Mouse (Mus musculus): ENCODE measurements at regions not wholly inside any gene's neighbourhood (a gene's known extent, or its start where the extent isn't known, plus 50 kb on each side); places are given as distances from the start of the nearest gene placed in this dataset.
"Not testable (repeated sequence)": the region's sequence is repeated elsewhere in the genome, so short reads cannot be mapped to it uniquely, and the experiment has no call there.

DNA sequence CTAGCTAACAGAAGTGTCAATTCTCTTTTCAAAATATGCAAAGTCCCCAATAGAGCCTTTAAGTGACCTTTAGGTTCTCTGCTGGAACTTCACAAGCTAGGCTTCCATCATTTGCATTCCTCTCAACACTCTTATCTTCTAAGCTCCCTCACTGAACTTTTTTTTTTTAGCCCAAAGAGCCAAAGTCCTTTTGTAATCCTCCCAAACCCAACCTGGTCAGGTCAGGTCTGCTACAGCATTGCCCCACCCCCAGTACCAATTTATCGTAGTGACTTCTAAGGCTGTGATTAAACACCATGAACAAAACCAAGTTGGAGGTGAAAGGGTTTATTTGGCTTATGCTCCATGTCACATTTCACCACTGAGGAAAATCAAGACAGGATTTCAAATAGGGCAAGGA lies 79.7 kb upstream of the Arhgap42 start:
- in situ Hi-C loops (cut with MboI; ENCODE audit: low sequenced_read_pairs in 2 of 2, unreplicated experiment in 2 of 2) = no loop called here
- no peak overlapping the region for H3K4me3 ChIP-seq (ENCODE audit: insufficient read depth in 1 of 2, low read depth in 1 of 2, low read length in 2 of 2, poor library complexity in 1 of 2, severe bottlenecking in 1 of 2)
- no peak for DNase-seq (ENCODE audit: low read depth, low spot score)
- H3K4me1 ChIP-seq (ENCODE audit: control insufficient read depth in 2 of 2, insufficient read depth in 2 of 2, low read length in 2 of 2, poor library complexity in 1 of 2) = 0 out of 4 replicates have a peak, but pooled peaks cover 0 to 1% of the 10 kb centered on the region in 2 experiments
- TF ChIP-seq ZC3H11A (IDR thresholded peaks at IDR 0.05; ENCODE audit: borderline replicate concordance, low read depth, low read length) (no peak), ZNF384 (IDR thresholded peaks at IDR 0.05; ENCODE audit: low read depth, low read length) (no peak), CHD2 (IDR thresholded peaks at IDR 0.05; ENCODE audit: low read depth, low read length) (no peak), MAFK (IDR thresholded peaks at IDR 0.05; ENCODE audit: insufficient read depth, low read depth, low read length) (no peak), HCFC1 (IDR thresholded peaks at IDR 0.05; ENCODE audit: borderline replicate concordance, insufficient read depth, low read length) (no peak)
- H3K36me3 ChIP-seq (ENCODE audit: control insufficient read depth, insufficient read depth, low read length, poor library complexity, severe bottlenecking) = no peaks in the 10 kb centered on the region
- no peak overlapping the region for H3K27ac ChIP-seq (ENCODE audit: insufficient read depth, low read depth, low read length, poor library complexity, severe bottlenecking)
- H3K9me3 ChIP-seq (ENCODE audit: control insufficient read depth, insufficient read depth, low read depth, low read length) = no peaks in the 10 kb centered on the region
- H3K9ac ChIP-seq (ENCODE audit: insufficient read depth, low read depth, low read length, poor library complexity, severe bottlenecking) = no peak overlapping the region

GRCm38 (mm10) chr9:9316021-9316420 lies 77.1 kb upstream of the Arhgap42 start:
- no peak overlapping the region for H3K27ac ChIP-seq (ENCODE audit: insufficient read depth, low read depth, low read length, poor library complexity, severe bottlenecking)

DNA sequence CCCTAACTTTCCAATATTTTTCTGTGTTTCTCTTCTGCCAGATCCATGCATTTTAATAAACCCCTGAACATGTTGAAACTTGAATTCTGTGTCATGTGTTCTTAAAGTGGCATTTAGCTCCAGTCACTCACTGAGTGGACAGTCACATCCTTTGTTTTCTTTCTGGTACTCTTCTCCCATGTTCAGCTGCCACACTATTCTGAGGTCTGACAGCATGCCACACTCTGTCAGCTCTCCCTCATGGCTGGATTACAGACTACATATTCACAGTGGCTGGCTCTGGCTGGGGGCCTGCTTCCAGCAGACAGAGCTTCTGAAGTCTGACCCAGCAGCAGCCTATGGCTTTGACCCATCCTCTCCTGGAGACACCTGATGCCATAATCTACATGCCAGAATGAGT lies 73.4 kb upstream of the Arhgap42 start:
- TF ChIP-seq ZC3H11A (IDR thresholded peaks at IDR 0.05; ENCODE audit: borderline replicate concordance, low read depth, low read length) (no peak), ZNF384 (IDR thresholded peaks at IDR 0.05; ENCODE audit: low read depth, low read length) (no peak)
- Histone ChIP-seq H3K27ac (ENCODE audit: insufficient read depth, low read depth, low read length, poor library complexity, severe bottlenecking) (no peak overlapping the region), H3K9ac (ENCODE audit: insufficient read depth, low read depth, low read length, poor library complexity, severe bottlenecking) (no peak overlapping the region), H3K36me3 (ENCODE audit: control insufficient read depth, insufficient read depth, low read length, poor library complexity, severe bottlenecking) (no peaks in the 10 kb centered on the region), H3K9me3 (ENCODE audit: control insufficient read depth, insufficient read depth, low read depth, low read length) (no peaks in the 10 kb centered on the region), H3K4me3 (ENCODE audit: insufficient read depth in 1 of 2, low read depth in 1 of 2, low read length in 2 of 2, poor library complexity in 1 of 2, severe bottlenecking in 1 of 2) (no peak overlapping the region), H3K4me1 (ENCODE audit: control insufficient read depth in 2 of 2, insufficient read depth in 2 of 2, low read length in 2 of 2, poor library complexity in 1 of 2) (peaks cover 3 to 7% of the 10 kb centered on the region in 2 experiments)
- no peak for DNase-seq (ENCODE audit: low read depth, low spot score)
- in situ Hi-C loops (cut with MboI; ENCODE audit: low sequenced_read_pairs in 2 of 2, unreplicated experiment in 2 of 2) = no loop called here

More at GRCm38 (mm10) chr9:9316021-9316420, 77.1 kb upstream of the Arhgap42 start:
- peaks cover 3 to 6% of the 10 kb centered on the region in 2 experiments for H3K4me1 ChIP-seq (ENCODE audit: control insufficient read depth in 2 of 2, insufficient read depth in 2 of 2, low read length in 2 of 2, poor library complexity in 1 of 2)
- TF ChIP-seq MAFK (IDR thresholded peaks at IDR 0.05; ENCODE audit: insufficient read depth, low read depth, low read length) = no peak
- TF ChIP-seq HCFC1 (IDR thresholded peaks at IDR 0.05; ENCODE audit: borderline replicate concordance, insufficient read depth, low read length) = no peak
- no peak for TF ChIP-seq ZNF384 (IDR thresholded peaks at IDR 0.05; ENCODE audit: low read depth, low read length)
- TF ChIP-seq CHD2 (IDR thresholded peaks at IDR 0.05; ENCODE audit: low read depth, low read length) = no peak
- TF ChIP-seq ZC3H11A (IDR thresholded peaks at IDR 0.05; ENCODE audit: borderline replicate concordance, low read depth, low read length) = no peak
- no peak for DNase-seq (ENCODE audit: low read depth, low spot score)
- in situ Hi-C loops (cut with MboI; ENCODE audit: low sequenced_read_pairs in 2 of 2, unreplicated experiment in 2 of 2) = no loop called here
- H3K36me3 ChIP-seq (ENCODE audit: control insufficient read depth, insufficient read depth, low read length, poor library complexity, severe bottlenecking) = no peaks in the 10 kb centered on the region
- no peaks in the 10 kb centered on the region for H3K9me3 ChIP-seq (ENCODE audit: control insufficient read depth, insufficient read depth, low read depth, low read length)
- H3K4me3 ChIP-seq (ENCODE audit: insufficient read depth in 1 of 2, low read depth in 1 of 2, low read length in 2 of 2, poor library complexity in 1 of 2, severe bottlenecking in 1 of 2) = no peak overlapping the region
- H3K9ac ChIP-seq (ENCODE audit: insufficient read depth, low read depth, low read length, poor library complexity, severe bottlenecking) = no peak overlapping the region

- Histone ChIP-seq H3K27ac (ENCODE audit: insufficient read depth, low read depth, low read length, poor library complexity, severe bottlenecking) (no peak overlapping the region), H3K9me3 (ENCODE audit: control insufficient read depth, insufficient read depth, low read depth, low read length) (no peaks in the 10 kb centered on the region), H3K9ac (ENCODE audit: insufficient read depth, low read depth, low read length, poor library complexity, severe bottlenecking) (no peak overlapping the region), H3K36me3 (ENCODE audit: control insufficient read depth, insufficient read depth, low read length, poor library complexity, severe bottlenecking) (no peaks in the 10 kb centered on the region), H3K4me3 (ENCODE audit: insufficient read depth in 1 of 2, low read depth in 1 of 2, low read length in 2 of 2, poor library complexity in 1 of 2, severe bottlenecking in 1 of 2) (no peak overlapping the region), H3K4me1 (ENCODE audit: control insufficient read depth in 2 of 2, insufficient read depth in 2 of 2, low read length in 2 of 2, poor library complexity in 1 of 2) (peaks cover 3 to 7% of the 10 kb centered on the region in 2 experiments)
- no peak for DNase-seq (ENCODE audit: low read depth, low spot score)
- in situ Hi-C loops (cut with MboI; ENCODE audit: low sequenced_read_pairs in 2 of 2, unreplicated experiment in 2 of 2) = no loop called here
- TF ChIP-seq HCFC1 (IDR thresholded peaks at IDR 0.05; ENCODE audit: borderline replicate concordance, insufficient read depth, low read length) (no peak), ZNF384 (IDR thresholded peaks at IDR 0.05; ENCODE audit: low read depth, low read length) (no peak), CHD2 (IDR thresholded peaks at IDR 0.05; ENCODE audit: low read depth, low read length) (no peak), MAFK (IDR thresholded peaks at IDR 0.05; ENCODE audit: insufficient read depth, low read depth, low read length) (no peak), ZC3H11A (IDR thresholded peaks at IDR 0.05; ENCODE audit: borderline replicate concordance, low read depth, low read length) (no peak)
Measured at GRCm38 (mm10) chr9:9311627-9312265, 72.8 kb upstream of the Arhgap42 start.

DNA sequence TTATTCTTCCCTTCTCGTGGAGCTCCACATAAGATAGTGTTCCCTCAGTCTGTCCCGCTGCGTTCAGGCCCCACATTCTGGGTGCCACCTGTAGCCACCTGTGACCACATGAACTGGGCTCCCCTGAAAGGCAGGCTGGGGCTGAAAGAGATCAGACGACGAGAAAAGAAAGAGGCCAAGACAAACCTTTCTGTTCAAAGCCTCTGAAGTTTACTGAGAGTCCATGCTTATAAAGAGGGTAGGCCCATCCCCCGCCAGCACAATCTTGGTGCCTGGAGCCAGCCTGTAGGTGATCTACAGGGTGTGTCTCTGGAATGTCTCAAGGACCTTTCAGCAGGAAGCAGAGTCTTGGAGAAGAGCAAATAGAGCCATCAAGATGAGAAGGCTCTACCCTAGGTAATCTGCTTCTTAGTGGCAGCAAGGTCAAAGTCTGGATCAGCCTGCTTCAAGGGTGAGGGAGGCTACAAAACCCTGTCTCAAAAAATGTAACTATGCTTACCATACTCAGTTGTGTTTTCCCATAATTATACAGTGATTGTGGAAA lies 72.2 kb upstream of the Arhgap42 start:
- H3K36me3 ChIP-seq (ENCODE audit: control insufficient read depth, insufficient read depth, low read length, poor library complexity, severe bottlenecking); H3K4me1 ChIP-seq (ENCODE audit: control insufficient read depth in 2 of 2, insufficient read depth in 2 of 2, low read length in 2 of 2, poor library complexity in 1 of 2); DNase-seq (ENCODE audit: low read depth, low spot score); H3K9me3 ChIP-seq (ENCODE audit: control insufficient read depth, insufficient read depth, low read depth, low read length); in situ Hi-C loops (cut with MboI; ENCODE audit: low sequenced_read_pairs in 2 of 2, unreplicated experiment in 2 of 2): not testable (repeated sequence)
- Histone ChIP-seq H3K27ac (ENCODE audit: insufficient read depth, low read depth, low read length, poor library complexity, severe bottlenecking) (peak overlapping the region; percentile 66; the same call in 1 of the 2 replicates), H3K4me3 (ENCODE audit: insufficient read depth in 1 of 2, low read depth in 1 of 2, low read length in 2 of 2, poor library complexity in 1 of 2, severe bottlenecking in 1 of 2) (peak overlapping the region; percentile 26 to 33; a peak in 2 of 4 replicates), H3K9ac (ENCODE audit: insufficient read depth, low read depth, low read length, poor library complexity, severe bottlenecking) (peak overlapping the region; percentile 40; the same call in 1 of the 2 replicates)
